Mouse (Mus musculus): Measurements from ENCODE around the gene Pawr. TPM values are rescaled to one million over a fixed set of nuclear protein-coding genes. Genes with fewer than 3 reads are reported as not detected.
"Not testable (repeated sequence)": the region's sequence is repeated elsewhere in the genome, so short reads cannot be mapped to it uniquely, and the experiment has no call there.

Pawr gene
- polyA plus RNA-seq, 1 experiment from 2014 or later: 10.5 TPM

DNA sequence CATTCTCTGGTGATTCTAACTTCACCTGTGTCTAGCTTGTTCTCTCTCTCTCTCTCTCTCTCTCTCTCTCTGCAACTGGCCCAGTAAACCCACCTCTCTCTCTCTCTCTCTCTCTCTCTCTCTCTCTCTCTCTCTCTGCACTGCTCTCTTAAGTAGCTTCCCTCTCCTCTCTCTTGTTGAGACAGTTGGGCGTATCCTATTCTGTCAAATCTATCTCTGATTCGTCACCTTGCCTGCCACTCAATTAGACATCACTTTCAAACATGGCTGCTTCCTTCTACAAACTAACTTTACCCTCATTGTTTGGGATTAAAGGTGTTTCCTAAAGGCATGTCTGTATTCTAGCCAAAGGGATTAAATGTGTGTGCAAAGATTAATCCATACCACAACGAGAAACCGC lies 14.4 kb downstream of the Pawr start:
- H3K9me3 ChIP-seq; DNase-seq (ENCODE audit: low spot score); H3K4me3 ChIP-seq; H3K27me3 ChIP-seq (ENCODE audit: insufficient read depth, poor library complexity, severe bottlenecking); H3K4me1 ChIP-seq (replicated peaks); H3K27ac ChIP-seq: not testable (repeated sequence)
- peaks cover 27% of the 10 kb centered on the region for H3K36me3 ChIP-seq
- 96% methylated on average over 4 of the region's 4 CpGs for WGBS

DNA sequence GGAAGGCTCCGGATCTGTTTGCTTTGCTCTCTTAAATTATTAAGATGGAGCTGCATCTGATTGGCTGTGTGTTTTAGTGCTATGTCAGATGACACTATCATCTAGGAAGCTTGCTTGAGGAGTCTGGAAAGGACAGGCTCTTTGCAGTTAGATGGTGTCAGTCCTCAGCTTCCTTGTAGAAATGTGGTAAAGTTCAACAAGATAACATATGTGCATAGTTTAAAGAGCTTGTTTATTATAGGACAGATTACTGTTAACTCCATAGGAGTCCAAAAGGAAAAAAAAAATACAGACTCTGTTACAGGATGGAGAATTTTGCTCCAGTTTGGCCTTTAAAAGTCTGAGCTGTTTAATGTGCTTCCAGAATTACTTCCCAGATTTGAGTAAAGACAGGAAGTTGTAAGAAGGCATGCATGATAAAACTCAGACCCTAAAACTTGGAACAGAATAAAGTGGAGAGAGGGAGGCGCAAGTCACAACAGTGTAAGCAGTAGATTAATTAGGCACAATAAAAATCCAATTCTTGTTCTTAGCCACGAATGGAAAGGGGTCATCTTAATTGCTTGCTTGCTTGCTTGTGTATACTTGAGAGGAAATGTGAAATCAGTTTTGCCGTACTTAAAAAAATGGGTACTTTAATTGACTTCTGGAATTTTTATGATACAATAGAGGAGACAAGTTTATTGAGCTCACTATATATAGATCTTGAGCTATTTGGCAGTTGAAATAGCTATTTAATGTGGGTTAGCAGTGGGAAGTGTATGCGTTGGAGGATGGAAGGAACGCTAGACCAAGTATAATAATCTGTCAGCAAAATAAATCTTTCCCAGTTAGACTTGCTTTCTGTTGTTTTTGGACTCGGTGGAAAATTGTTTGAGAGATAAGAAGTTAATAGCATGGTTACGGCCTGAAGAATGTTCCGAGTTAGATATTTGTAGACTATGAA lies 18.5 kb downstream of the Pawr start:
- no peak for DNase-seq (ENCODE audit: low spot score)
- peaks cover 11% of the 10 kb centered on the region for H3K36me3 ChIP-seq
- H3K4me1 ChIP-seq (replicated peaks): peaks cover 11% of the 10 kb centered on the region
- H3K27ac ChIP-seq: no peak overlapping the region
- H3K9me3 ChIP-seq: no peaks in the 10 kb centered on the region; the same call in 1 of the 2 replicates
- no peaks in the 10 kb centered on the region for H3K27me3 ChIP-seq (ENCODE audit: insufficient read depth, poor library complexity, severe bottlenecking)
- H3K4me3 ChIP-seq: no peak overlapping the region
- WGBS: 95% methylated on average over 9 of the region's 9 CpGs

DNA sequence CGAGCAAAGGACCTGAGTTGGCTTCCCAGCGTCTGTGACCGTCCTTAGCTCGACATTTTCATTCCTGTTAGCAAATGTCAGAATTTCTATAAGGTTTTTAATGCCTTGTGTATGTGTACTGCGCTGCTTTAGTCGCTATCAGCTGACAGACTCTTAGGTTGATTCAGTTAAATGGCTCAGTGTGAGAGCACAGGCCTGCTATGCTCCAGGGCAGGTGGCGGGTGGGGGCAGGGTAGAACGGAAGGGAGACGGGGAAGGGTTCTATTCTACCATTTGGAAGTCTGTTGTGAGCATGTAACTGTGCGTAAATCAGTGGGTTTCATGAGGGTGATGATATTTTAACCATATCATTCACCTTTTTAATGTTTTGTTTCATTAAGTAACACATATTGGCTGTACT lies 21.0 kb downstream of the Pawr start:
- Histone ChIP-seq H3K9me3 (no peaks in the 10 kb centered on the region), H3K27ac (no peak overlapping the region), H3K36me3 (peaks cover 16% of the 10 kb centered on the region), H3K27me3 (ENCODE audit: insufficient read depth, poor library complexity, severe bottlenecking) (no peaks in the 10 kb centered on the region), H3K4me3 (no peak overlapping the region), H3K4me1 (replicated peaks) (peaks cover 18% of the 10 kb centered on the region)
- 82% methylated on average over 10 of the region's 10 CpGs for WGBS
- DNase-seq (ENCODE audit: low spot score): no peak

DNA sequence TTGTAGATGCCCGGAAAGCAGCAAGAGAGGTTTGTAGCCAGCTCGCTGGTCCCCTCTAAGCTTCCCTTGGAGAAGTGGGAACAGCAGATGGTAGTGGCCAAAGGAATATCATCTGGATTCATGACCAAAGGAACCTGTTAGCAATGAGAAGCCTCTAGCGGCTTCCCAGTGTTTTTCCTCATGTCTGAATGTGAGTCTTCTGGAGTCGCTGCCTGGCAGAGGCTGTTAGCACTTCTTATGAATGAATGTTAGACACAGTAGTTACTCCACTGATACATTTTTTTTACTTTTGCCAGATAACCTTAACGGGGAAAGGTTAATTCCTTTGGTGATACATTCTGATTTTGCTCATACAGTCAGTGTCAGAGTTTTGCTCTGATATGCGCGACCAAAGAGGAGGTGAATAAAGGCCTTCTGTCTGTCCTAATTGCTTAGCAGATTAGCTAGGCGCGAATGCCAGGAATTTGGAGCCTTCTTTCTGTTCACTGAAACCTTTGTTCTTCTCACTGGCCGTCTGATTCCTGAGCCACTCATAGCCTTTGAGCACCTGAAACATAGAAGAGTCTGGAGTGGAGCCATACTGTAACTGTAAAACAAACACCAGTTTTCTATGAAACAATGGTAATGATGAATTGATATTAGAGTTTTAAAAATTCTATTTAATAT lies 22.9 kb downstream of the Pawr start:
- no peak for DNase-seq (ENCODE audit: low spot score)
- 0 out of 2 replicates have a peak overlapping the region, but pooled peaks have one; percentile 17 for H3K27ac ChIP-seq

DNA sequence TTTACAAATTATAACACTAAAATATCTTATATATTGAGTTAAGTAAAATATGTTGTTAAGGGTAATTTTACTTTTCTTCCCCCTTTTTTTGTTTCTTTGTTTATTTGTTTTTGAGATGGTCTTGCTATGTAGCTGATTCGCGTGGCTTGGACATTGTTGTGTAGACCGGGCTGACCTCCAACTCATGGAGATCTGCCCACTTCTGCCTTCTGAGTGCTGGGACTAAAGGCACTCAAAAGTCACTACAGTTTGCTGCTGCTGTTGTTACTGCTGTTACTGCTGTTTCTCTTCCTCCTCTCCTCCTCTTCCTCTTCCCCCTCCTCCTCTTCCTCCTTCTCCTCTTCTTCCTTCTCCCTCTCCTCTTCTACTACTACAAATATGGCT lies 23.5 kb downstream of the Pawr start:
- Histone ChIP-seq H3K4me3 (no peak overlapping the region), H3K36me3 (peaks cover 23% of the 10 kb centered on the region), H3K9me3 (no peaks in the 10 kb centered on the region), H3K27me3 (ENCODE audit: insufficient read depth, poor library complexity, severe bottlenecking) (no peaks in the 10 kb centered on the region), H3K4me1 (replicated peaks) (peaks cover 18% of the 10 kb centered on the region), H3K27ac (no peak overlapping the region)
- 86% methylated on average over 3 of the region's 3 CpGs for WGBS
- DNase-seq (ENCODE audit: low spot score): no peak

More for the DNA sequence above, 22.9 kb downstream of the Pawr start:
- H3K9me3 ChIP-seq: no peaks in the 10 kb centered on the region
- WGBS: 49% methylated on average over 10 of the region's 10 CpGs
- no peaks in the 10 kb centered on the region for H3K27me3 ChIP-seq (ENCODE audit: insufficient read depth, poor library complexity, severe bottlenecking)
- H3K4me3 ChIP-seq: no peak overlapping the region
- H3K4me1 ChIP-seq (replicated peaks): peaks cover 18% of the 10 kb centered on the region
- peaks cover 23% of the 10 kb centered on the region for H3K36me3 ChIP-seq

DNA sequence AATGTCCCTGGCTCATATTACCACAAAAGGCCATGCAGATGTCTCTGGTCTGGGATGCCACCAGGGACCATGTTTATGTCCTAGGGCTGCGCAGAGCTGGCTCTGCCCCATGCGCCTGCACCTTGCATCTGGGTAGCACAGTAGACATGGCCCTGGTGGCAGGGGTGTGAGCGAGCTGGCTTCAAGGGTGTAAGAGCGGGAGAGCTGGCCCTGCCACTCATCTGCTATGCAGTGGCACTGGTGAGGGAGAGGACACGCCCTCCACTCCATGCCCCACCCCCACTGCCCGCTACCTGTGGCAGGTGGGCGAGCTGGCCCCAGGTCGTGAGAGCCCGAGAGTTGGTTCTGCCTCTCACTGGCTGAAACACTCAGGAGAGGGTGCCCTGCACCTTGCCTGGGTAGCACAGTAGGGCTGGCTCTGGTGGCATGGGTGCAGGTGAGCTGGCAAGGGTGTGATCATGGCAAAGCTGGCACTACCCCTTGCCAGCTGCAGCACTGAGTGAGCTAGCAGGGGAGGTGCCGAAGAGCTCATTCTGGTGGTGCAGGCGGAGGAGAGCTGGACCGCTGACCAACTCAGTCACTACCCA lies 24.8 kb downstream of the Pawr start:
- WGBS: 97% methylated on average over 12 of the region's 12 CpGs
- H3K27ac ChIP-seq: no peak overlapping the region
- H3K9me3 ChIP-seq: no peaks in the 10 kb centered on the region
- peaks cover 23% of the 10 kb centered on the region for H3K36me3 ChIP-seq
- no peak overlapping the region for H3K4me3 ChIP-seq
- DNase-seq (ENCODE audit: low spot score): no peak
- H3K4me1 ChIP-seq (replicated peaks): peaks cover 23% of the 10 kb centered on the region
- H3K27me3 ChIP-seq (ENCODE audit: insufficient read depth, poor library complexity, severe bottlenecking): no peaks in the 10 kb centered on the region

DNA sequence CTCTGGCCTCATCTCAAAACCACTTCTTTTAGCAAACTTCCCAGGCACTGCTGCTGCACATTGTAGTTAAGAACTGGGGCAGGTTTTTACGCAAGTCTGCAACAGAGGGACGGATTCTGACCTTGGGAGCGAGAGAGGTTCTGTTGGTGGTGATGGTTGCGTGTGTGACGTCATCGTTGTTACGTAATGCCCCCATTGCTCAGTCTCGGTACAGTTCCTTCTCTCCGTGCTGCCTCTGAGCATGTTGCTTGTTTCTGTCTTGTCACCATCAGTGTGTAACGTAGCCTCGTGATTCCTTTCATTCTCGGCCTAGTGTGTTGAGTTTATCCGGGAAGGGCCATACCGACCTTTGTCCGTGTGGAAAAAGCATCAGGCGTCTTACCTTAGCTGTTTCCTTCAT lies 28.1 kb downstream of the Pawr start:
- WGBS: 89% methylated on average over 16 of the region's 16 CpGs
- no peak for DNase-seq (ENCODE audit: low spot score)

DNA sequence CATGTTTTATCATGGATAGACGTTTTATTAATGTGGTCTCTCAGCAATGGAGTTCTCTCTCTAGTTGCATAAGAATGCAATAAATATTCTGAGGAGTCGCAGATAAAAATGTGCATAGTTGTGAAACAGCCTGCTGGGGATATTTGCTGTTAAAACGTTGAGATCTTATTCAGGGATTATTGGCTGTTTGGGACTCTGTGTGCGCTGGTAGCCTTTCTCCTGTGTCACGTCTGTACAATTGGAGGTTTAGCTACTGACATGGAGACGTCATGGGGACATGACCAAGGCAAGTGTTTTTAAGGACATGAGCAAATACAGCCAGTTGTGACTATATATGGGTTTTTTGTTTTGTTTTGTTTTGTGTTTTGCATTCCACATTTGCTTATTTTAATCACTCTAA lies 28.9 kb downstream of the Pawr start:
- H3K27me3 ChIP-seq (ENCODE audit: insufficient read depth, poor library complexity, severe bottlenecking): no peaks in the 10 kb centered on the region
- no peak overlapping the region for H3K27ac ChIP-seq
- DNase-seq (ENCODE audit: low spot score): no peak
- H3K9me3 ChIP-seq: no peaks in the 10 kb centered on the region
- peaks cover 28% of the 10 kb centered on the region for H3K36me3 ChIP-seq
- H3K4me1 ChIP-seq (replicated peaks): peaks cover 28% of the 10 kb centered on the region
- WGBS: 74% methylated on average over 6 of the region's 6 CpGs
- H3K4me3 ChIP-seq: no peak overlapping the region

More for the DNA sequence above, 28.1 kb downstream of the Pawr start:
- H3K36me3 ChIP-seq: peaks cover 23% of the 10 kb centered on the region
- no peak overlapping the region for H3K27ac ChIP-seq
- H3K9me3 ChIP-seq: no peaks in the 10 kb centered on the region
- no peak overlapping the region for H3K4me3 ChIP-seq
- H3K27me3 ChIP-seq (ENCODE audit: insufficient read depth, poor library complexity, severe bottlenecking): no peaks in the 10 kb centered on the region
- H3K4me1 ChIP-seq (replicated peaks): peaks cover 35% of the 10 kb centered on the region

DNA sequence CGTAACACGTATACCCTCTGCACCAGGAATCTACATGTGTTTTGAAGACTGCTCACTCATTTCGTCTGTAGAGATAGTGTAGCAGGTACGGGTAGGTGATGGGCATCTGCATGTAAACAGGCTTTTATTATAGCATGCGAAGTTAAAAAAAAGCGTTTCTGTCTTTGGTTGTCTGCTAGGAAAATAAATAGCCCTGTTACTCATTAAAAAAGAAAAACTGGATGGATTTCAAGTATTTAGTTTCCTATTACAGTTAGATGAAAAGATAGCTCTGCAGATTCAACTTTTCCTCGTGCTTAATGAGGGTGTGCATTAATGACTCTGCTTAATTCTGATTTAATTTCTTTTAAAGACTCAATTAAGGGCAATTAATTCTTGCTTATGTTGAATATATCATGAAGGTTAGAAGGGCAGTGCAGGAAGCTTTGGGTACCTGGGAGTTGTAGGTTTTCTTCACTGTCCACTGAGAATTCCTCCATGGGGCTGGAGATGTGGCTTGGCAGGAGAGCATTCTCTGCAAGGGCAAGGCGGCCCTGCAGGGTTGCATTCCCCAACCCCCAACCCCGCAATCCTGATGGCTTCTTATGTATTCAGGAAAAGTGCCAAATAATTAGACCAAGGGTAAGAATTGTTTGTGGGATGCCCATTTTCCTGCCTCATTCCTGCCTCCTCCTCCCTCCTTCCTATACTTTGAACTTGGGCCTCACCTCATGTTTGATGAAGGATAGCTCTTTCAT lies 29.7 kb downstream of the Pawr start:
- Histone ChIP-seq H3K27ac (no peak overlapping the region), H3K9me3 (no peaks in the 10 kb centered on the region), H3K4me1 (replicated peaks) (peaks cover 27% of the 10 kb centered on the region), H3K36me3 (peaks cover 26% of the 10 kb centered on the region), H3K27me3 (ENCODE audit: insufficient read depth, poor library complexity, severe bottlenecking) (no peaks in the 10 kb centered on the region), H3K4me3 (no peak overlapping the region)
- WGBS: 80% methylated on average over 9 of the region's 9 CpGs
- DNase-seq (ENCODE audit: low spot score): no peak

DNA sequence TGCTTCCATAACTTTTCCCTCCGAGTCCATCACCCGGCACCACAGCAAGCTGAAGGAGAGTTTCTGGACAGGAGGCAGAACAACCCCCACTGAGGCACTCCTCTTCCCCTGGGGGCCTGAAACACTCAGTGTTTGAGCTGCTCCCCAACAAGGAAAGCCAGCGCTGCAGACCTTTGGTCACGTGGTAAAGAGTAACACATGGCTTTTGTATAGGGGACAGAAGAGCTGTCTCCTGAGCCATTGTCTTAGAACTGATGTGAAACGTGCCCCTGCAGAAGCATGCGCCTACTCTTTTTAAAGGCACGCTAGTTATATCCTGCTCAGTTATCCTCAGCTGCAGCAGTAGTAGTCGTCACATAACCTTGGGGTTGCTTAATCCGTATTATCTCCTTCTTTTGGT lies 32.0 kb downstream of the Pawr start:
- Histone ChIP-seq H3K4me1 (replicated peaks) (peaks cover 25% of the 10 kb centered on the region), H3K36me3 (peaks cover 15% of the 10 kb centered on the region), H3K4me3 (peak overlapping the region; percentile 11; the same call in 1 of the 2 replicates), H3K27me3 (ENCODE audit: insufficient read depth, poor library complexity, severe bottlenecking) (no peaks in the 10 kb centered on the region), H3K9me3 (no peaks in the 10 kb centered on the region), H3K27ac (peak overlapping the region; percentile 40; the same call in 1 of the 2 replicates)
- DNase-seq (ENCODE audit: low spot score): peak; percentile 23
- WGBS: 40% methylated on average over 9 of the region's 9 CpGs

DNA sequence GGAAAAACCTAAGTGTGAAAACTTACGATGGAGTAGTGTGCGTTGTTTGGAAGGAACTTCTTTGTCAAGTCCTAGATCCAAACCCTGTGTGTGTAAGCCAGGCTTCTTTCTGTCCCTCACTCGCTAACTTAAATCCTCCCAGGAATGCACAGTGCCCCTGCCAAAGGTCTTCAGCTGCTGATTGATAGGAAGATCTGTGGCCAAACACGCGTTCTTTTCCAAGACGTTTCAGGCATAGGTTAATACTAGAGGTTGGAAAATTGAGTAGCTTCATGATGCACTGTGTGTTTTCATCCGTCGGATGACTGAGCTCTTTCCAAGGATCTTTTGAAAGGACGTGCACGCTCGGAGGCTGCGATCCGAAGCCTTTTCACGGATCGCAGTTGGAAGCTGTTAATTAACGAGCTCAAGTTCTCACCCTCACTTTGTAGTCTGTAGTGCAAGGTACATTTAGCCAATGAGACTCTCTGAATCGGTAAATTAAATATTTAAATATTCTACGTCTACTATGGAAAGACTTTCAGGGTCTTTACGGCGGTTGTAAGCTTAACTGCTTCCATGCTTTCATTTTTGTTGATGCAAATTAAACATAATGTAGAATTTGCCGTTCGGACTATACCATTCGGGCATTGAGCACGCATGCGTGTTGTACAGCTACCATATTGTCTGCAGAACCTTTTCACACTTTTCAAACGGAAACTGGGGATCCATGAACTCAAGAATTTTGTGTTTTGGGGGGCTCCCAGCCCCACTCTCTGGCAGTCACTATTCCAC lies 33.2 kb downstream of the Pawr start:
- H3K27ac ChIP-seq: no peak overlapping the region
- DNase-seq (ENCODE audit: low spot score): no peak
- 86% methylated on average over 26 of the region's 26 CpGs for WGBS

DNA sequence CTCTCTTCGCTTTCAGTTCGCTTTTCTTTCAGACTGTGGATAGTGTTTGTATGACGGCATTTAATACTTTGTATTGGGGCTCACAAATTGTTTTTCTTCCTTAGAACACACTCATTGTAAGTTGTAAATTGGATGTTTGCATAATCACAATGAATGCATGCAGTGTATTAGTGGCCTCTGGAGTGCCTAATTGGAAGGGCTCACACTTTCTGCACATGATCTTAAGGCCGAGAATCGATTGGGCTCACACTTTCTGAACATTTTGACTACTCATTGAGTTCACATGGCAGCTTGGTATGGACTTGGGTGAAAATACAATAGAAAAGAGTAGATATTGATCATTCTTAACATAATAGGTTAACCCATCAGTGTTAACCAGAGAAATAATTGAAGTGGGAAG lies 34.3 kb downstream of the Pawr start:
- 98% methylated on average over 5 of the region's 5 CpGs for WGBS

More for the DNA sequence above, 33.2 kb downstream of the Pawr start:
- peaks cover 19% of the 10 kb centered on the region for H3K36me3 ChIP-seq
- H3K4me3 ChIP-seq: no peak overlapping the region
- peaks cover 25% of the 10 kb centered on the region for H3K4me1 ChIP-seq (replicated peaks)
- no peaks in the 10 kb centered on the region for H3K27me3 ChIP-seq (ENCODE audit: insufficient read depth, poor library complexity, severe bottlenecking)
- no peaks in the 10 kb centered on the region for H3K9me3 ChIP-seq

More for the DNA sequence above, 34.3 kb downstream of the Pawr start:
- H3K4me3 ChIP-seq: no peak overlapping the region
- H3K36me3 ChIP-seq: peaks cover 19% of the 10 kb centered on the region
- no peak overlapping the region for H3K27ac ChIP-seq
- H3K4me1 ChIP-seq (replicated peaks): peaks cover 25% of the 10 kb centered on the region
- H3K27me3 ChIP-seq (ENCODE audit: insufficient read depth, poor library complexity, severe bottlenecking): no peaks in the 10 kb centered on the region
- DNase-seq (ENCODE audit: low spot score): no peak
- no peaks in the 10 kb centered on the region for H3K9me3 ChIP-seq
